Mouse (Mus musculus) spleen, embryonic (tissue): ENCODE measurements around the gene Cubn.

Source experiments
- CTCF ChIA-PET: fragments of 350-600 bp; sonication (Branson Sonifier 250); formaldehyde crosslinking; loops from one replicate; lab custom pipeline; 2022; lab: Charles Lee

The Cubn gene

DNA sequence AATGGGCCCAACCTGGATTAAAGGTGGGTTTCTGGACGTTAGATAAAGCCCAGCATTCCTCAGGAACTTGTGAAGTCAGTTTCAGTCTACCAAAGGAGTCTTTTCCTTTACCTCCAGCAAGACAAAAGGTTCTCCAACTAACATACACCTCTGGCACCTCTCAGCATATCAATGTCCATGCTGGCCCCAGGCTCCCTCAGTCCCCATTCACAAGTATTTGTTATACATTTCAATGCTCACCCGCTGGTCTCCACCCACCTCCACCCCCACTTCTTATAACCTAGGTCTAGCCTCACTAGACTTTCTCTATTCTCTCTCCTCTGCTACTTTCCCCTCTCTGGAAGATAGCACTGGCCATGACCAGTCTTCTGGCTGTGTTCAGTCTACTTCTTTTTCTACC lies 121.1 kb downstream of the Cubn start:
- CTCF ChIA-PET = no interaction called here

DNA sequence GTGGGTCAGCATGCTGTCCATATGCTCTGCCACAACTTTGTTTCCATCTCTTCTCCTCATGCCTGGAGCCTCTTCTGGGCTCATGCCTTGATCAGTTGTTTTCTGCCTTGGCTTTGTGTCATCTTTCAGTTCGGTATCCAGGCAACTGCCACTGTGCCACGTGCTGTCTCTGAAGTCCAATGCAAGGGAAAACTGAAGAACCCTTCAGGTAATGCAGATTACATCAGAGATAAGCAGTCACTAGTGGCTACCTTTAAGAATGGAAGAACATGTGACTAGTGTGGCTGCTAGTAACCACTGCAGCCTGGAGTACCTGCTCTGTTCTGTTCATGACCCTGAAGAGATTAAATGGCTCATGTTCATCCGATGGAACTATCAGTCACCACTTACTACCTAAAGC lies 123.1 kb downstream of the Cubn start:
- CTCF ChIA-PET = no interaction called here

DNA sequence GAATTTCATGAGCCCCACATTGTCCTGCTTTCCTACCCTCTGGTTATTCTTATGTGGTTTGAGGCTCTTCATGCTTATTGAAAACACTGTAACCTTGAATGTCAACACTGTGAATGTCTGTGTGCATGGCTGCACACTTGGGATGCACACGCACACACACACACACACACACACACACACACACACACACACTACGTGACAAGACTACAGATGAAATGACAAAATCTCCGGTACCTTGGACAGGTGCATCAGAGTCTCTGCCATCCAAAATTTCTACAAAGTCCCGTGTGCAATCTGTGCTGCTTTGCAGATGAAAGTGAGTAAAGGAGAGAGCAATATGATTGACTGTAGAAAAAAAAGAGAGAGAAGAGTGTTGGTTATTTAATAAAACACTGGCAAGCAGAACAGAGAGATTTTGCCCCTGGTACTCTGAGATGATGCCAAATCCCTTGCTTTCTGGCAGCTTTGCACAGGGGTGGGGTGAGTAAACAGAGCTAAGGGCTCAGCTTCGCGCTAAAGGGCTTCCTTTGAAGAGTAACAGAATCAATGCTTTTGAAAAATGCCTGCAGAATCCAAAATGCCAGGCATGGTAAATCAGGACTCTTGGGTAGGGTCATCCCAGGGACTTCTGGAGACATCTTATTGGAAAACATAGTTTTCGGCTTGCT lies 133.6 kb downstream of the Cubn start:
- CTCF ChIA-PET = no interaction called here

DNA sequence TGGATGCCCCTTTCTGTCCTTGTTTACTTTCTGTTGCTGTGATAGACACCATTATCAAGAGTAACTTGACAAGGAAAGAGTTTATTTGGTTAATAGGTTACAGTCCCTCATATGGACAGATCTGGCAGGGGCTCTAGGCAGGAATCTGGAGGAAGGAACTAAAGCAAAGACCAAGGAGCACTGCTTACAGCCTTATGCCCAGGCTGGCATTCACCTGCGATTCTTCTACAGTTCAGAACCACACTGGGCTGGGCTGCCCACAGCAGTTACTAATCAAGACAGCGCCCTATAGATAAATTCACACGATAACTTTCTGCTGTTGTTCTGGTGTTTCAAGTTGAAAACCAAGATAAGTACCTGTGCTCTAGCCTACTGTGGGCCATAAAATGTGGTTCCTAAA lies 138.8 kb downstream of the Cubn start:
- CTCF ChIA-PET = no interaction called here

DNA sequence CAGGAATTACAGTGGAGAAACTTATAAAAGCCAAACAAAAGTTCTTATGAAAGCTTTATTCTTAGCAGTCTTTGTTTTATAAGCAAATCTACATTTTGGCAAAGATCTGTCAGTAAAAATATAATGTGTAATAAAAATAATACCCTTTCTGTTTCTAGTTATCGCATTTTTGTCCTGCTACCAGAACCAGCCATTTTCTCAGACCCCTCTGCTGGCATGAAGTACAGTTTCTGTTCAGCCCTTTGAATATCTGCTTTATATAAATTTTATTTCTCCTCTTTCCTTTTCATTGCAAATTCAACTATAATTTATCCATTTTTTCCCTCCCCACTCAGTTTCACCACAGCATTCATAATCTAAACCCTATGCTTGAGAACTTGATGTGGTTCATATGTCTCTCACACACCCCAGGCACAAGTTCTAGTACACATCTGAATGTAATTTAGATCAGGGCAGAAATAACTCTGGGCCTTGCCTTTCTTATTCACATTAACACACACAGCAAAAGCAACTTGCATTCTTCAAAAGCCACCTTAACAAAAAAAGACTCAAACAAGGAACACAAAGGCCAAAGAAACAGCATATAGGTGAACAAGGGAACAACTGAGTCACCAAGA lies 139.4 kb downstream of the Cubn start:
- CTCF ChIA-PET = no interaction called here

DNA sequence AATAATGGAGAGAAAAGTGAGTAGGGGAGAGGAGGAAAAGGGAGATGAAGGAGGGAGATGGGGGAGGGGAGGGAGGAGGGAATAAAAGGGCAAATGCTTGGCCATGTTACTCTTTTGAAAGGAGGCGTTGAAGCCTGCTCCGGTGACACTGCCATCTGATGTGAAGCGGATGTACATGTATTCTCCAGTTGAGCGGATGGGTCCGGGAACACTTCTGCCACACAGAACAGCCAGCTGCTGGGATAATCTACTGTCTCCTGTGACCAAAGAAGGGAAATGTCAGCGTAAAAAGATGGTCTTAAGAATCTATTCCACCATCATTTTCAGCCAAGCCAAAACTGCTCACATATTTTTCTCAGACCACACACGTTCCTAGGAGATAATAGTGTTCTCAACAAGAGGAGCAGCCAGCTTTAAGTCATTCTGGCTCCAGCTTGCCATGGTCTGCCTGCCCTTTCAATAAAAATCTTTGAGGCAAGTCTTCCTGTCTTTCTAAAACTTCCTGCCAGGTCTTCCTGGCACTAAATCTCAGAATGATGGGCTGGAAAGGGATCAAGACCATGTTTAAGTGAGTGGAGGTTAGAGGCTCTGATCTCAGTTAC lies 149.2 kb downstream of the Cubn start:
- CTCF ChIA-PET = no interaction called here

DNA sequence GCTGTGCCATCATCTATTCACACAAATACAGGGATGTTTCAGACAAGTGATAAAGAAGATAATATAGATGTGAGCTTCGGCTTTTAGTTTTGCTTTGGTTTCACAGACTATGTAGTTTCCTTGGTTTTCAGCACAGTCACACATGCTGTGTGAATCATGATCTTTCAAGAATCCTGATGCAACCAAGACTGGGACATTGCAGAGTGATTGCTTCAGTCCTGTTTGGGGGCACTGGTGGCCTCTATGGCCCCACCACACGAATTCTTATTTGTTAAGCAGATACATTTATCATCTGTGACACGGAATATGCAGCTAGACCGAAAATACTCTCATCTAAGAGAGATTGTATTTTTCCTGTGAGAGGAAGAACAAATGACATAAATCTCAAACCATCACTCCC lies 156.2 kb downstream of the Cubn start:
- CTCF ChIA-PET = no interaction called here

DNA sequence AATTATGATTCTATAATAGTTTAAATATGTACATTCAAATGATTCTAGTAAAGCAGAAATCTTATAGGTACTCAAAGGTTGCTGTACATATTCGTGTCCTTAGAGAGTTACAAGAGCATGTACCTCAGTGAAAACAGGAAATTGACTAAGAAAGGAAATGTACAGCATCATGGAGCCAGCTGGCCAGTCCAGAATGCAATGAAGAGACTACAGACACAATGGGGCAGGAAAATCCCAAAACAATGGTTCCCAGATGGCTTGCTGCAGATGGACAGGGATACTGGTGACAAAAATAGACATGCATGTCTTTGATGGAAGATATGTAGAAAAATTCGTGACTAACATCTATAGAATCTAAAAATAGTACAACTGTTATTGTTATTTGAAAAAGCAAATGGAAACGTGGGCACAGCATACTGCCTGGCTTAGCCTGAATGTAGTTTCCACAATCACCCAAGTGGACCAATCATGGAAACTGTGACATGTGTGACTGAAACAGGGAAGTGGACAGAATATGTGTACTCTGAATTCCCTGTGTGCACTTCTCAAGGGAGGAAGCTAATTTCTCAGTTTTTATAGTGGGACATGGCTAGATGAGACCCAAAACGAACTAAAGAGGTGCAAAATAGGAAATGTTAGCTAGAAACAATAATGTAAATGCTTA lies 161.7 kb downstream of the Cubn start:
- CTCF ChIA-PET = no interaction called here

DNA sequence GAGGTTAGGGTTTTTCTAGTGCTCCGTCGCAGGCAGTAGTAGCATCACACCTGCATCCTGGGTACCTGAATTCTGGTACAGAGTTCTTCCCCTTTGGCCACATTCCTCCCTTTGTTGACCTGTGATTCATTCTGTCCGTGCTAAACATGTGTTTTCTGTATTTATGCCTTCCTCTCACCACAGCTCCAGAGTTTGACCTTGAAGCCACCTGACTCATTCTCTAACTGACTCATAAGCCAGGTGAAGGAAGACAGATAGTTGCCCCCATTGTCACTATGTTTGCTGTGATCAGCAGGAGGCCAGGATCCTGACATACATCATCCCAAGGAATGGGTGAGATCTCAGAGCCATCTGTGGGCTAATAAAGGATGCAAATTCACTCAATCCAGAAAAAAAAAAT lies 188.2 kb downstream of the Cubn start:
- CTCF ChIA-PET = no interaction called here

DNA sequence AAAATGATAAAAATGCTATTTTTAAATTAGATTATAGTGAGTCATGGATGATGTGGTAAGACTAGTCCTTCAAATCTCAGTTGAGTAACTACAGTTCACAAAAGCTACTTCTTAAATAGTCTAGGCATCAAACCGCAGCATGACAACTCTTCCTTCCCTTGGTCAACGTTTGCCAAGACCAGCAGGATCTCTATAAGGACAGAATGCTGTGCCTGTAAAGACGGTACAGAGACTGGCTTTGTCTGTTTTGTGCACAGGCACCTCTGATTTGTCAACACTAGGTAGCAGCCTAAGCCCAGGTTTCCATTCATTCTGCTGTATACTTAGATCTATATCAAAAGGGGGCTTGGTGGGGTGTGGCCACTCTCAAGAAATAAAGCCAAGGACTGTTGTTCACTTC lies 192.6 kb downstream of the Cubn start:
- CTCF ChIA-PET = no interaction called here

DNA sequence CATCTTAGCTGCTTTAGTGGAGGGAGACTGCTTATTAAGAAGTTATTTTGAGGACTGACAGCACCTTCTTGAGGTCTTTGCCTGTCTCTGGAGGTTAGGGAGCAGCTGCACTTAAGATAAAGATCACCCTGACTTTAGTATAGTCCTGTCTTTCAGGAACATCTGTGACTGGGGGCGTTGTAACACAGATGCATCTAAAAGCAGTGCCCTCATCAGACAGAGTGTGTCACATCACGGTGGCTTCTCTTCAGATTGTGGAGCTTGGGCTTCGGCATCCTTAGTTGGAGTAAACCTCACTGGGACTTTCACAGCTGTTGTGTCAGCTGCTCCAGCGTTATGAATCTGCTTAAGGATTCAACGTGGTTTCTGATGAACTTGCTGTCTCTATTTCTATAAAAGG lies 193.9 kb downstream of the Cubn start:
- CTCF ChIA-PET = interaction anchor here (0.5 to 0.7 kb wide), 3 partner anchors 289 to 502 kb away, joined by 3 read pairs; no protein-coding TSS in a partner anchor

DNA sequence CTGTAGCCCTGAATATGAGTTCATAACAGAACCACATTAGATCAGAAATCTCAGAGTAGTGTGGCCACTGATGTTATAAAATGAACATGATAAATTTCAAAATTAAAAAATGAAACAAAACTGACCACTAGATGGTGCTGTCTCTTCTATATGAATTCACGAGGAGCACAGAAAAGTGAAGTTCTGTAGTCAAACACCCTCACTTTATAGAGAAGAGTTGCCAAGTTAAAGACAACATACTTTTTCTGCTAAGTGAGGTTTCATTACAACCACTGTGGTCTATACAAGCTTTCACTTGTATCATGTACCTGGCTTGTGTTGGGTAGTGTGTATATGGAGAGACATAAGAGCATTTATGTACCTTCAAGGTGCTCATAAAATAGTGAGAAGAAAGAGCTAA lies 201.0 kb downstream of the Cubn start:
- CTCF ChIA-PET = no interaction called here

DNA sequence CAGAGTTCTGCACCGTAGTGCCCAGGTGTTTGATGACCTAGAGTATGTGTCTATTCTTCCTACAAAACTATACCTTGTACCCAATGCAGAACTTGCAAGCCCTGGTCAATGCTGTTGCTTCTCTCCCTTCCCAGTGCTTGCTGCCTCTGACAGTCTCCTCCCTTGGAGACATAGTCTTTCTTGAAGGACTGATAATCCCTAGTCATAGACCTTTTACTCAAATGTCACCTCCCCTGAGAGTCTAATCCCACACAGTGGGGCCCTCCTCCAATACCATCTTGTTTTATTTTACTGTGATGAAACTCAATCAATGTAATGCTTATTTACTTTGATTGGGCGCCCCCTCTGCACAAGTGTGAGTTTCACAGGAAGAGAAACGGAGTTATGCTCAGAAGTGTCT lies 201.5 kb downstream of the Cubn start:
- CTCF ChIA-PET = no interaction called here

DNA sequence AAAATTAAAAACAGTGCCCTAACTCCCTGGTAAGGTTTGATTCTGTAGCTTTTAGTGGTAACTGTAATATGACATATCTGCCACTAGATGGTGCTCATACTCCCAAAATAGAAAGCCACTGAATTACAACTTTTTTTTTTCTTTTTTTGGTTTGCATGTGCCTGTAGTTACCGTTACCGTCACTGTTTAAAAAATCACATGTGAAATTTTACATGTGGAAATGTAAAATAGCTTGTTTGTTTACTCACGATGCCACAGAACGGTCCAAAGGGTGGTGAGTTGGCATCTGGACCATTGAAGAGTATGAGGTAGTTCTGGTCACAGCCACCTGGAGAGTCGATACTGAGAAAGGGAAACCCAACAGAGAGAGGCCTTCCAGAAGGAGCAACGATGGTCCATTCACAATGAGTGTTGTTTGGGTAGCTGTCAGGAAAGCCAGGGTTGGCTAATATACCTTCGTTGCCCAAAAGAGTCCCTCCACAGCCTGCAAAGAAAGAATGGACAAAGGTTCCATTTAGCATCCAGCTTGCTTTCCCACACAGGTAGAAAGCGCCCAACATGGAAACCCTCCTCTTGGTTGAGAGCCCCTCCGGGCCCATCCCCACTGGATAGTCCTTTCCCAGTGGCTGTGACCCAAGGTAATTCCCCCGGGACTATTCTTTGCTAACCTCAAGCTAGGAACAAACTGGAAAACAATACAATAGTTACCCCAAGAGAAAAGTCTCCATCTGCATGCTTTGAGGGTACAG lies 213.3 kb downstream of the Cubn start:
- CTCF ChIA-PET = interaction anchor here (0.6 to 0.8 kb wide), 5 partner anchors 237 to 771 kb away, joined by 3 to 5 read pairs (median 4); no protein-coding TSS in a partner anchor

DNA sequence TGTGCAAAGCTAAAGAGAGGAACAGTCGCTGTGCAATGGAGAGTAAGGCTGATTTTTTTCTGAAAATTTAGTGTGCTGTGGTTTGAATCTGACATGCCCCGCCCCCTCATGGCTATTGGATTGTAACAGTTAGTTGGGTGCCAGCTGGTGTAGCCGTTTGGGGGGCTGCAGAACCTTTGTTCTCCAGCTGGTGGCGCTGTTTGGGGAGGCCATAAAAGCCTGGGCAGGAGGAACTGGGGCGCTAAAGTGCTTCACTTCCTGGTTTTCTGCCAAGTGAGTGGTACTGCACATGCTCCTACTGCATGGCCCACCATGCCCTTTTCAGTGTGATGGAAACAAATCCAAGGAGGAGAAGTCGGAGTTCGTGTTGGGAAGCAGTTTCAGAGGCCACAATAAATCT lies 215.7 kb downstream of the Cubn start:
- CTCF ChIA-PET = interaction anchor here (0.7 kb wide), 1 partner anchor 977 kb away, joined by 3 read pairs; no protein-coding TSS in a partner anchor

DNA sequence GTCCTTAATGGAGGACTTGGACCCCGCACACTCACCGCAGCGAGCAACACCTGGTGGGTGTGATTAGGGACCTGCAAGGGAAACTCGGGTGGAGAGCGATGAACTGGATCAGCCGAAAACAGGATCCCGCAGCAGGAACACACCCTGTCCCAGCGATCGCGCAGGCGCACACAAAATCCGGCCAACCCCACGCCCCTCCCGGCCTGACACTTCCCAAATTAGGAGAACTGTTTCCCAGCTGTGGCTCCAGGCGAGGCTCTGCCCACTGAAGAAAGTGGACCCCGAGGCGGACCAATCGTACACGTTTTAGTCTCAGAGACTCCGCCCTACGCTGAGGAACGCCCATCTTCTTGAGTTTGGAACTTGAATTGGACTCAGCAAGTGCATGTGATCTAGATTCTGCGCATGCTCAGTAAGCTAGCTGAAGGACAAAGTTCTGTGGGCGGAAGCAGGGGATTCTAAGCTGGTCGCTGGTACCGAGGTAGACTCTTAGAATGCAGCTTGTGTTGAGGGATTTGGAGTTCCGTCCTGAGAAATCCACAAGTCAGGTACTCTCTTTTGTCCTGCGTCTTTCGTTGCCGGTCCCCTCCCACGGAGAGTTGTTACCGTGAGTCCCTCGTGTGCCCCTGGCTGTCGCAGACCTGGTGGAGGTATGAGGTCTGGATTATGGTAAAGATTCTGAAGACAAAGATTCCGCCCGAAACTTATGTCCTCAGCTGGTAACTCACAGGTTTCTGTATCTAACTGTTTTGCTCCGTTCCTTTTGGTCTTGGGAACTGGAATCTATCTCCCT lies 220.3 kb downstream of the Cubn start, which contains the start of gene Rsu1:
TSS of gene Rsu1 (minus strand) at position 251 of the 793 bp plus-strand sequence.
- CTCF ChIA-PET = interaction anchor here (0.8 kb wide), 1 partner anchor 327 kb away, joined by 3 read pairs; no protein-coding TSS in a partner anchor

DNA sequence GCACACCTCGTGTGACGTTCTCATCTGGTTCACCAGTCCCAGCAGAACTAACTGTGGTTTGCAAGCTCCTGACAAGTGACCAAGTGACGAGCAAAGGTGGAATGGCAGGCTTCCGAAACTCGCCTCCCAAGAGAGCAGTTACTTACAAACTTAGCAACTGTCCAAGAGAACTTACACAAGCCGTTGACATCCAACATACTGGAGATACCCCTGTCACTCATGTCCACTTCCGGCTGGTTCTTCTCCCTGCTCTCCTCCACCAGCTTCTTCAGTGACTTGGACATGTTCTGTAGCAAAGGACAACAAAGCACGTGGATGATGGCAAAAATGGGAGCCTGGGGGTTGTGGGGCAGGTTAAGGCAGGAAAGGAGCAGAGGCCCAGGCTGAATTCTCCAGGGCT lies 220.9 kb downstream of the Cubn start:
- CTCF ChIA-PET = interaction anchor here (0.6 to 0.8 kb wide), 2 partner anchors 46 to 327 kb away, joined by 3 read pairs; no protein-coding TSS in a partner anchor

DNA sequence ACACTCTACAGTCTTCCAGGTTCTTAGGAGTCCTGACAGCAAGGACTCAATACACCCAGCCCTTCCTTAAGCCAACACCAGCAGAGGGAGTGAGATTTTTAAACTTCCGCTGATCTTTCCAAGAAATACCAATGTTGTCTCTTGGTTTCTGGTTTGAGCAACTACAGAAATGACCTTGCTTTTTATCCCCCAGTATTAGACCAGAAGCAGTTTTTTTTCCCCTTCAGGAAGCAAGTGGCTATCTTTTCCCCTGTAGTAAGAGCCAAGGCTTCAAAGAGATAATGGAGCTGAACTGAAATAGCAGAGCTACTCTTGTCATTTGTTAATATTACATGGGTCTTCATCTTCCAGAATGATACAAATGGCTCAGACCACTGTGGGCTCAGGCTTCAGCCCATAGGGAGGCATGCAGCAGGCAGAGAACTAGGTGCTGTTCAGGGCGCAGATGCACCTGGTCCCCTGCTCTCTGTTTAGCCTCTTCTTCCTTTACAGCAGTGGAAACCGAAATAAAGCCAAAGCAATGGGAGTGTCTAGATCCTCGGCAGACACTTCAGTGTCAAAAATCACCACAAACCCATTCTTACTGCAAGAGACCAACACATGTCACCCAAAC lies 222.8 kb downstream of the Cubn start:
- CTCF ChIA-PET = no interaction called here

DNA sequence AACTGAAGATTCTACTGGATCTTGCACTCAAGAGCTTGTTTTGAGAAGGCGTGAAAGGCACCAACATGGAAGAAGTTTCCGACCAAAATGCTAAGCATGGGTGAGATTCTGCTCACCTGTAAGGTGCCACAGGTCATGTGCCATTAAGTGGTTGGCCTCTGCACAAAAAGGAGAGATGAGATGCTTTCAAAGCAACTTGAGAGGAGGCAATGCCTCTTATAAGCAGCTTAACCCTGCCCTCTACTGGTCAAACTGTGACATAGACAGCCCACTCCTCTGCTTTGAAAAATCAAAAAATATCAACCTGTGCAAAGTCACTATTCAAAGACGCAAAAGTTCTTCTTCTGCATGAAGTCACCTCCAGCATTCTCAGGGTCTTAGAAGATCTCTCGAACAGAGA lies 226.7 kb downstream of the Cubn start:
- CTCF ChIA-PET = interaction anchor here (1.0 kb wide), 1 partner anchor 556 kb away, joined by 3 read pairs; no protein-coding TSS in a partner anchor

DNA sequence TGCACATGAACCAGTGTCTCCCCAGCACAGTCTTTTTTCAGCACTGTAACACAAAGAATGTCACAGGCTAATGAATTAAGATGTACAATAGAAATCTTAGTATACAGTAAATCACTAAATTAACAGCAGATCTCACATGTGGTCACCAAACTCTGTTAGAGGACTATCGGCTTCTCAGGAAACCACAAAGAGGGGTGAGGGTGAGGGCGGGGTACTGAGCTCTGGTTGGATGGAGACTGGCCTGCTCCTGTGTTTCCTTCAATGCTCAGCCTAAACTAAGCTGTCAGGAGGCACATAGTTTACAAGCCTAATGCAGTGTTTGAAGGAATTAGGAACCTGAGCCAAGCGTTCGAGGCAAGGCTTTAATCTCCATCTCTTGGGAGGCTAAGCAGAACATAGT lies 228.5 kb downstream of the Cubn start:
- CTCF ChIA-PET = no interaction called here
